Mouse (Mus musculus) forebrain, postnatal 0 days (tissue): ENCODE data around the gene Wipf2. TPM values are rescaled to one million over a fixed set of nuclear protein-coding genes. Genes with fewer than 3 reads are reported as not detected.

Experiments used
- ATAC-seq: fragments of 200-750 bp; cut with Nextera tagmentation; 2 replicates; pipeline ENCODE4 v1.8.0; 2017; ENCODE audit warnings: mild to moderate bottlenecking, moderate library complexity
- DNase-seq: peaks from one replicate; pipeline ENCODE4 v3.0.0-alpha.2; 2015
- H3K27ac ChIP-seq: fragments of 300-500 bp; sonication (generic); 2 replicates; pipeline ENCODE4 v1.5.1; 2014; ENCODE audit warnings: low read depth, mild to moderate bottlenecking, antibody characterized with exemption, low read length, moderate library complexity, mixed read lengths
- H3K27me3 ChIP-seq: fragments of 300-500 bp; sonication (generic); 2 replicates; pipeline ENCODE4 v1.6.1; 2014; ENCODE audit warnings: mild to moderate bottlenecking, low read length, mixed read lengths; ENCODE audit not compliant: insufficient read depth
- H3K36me3 ChIP-seq: fragments of 300-500 bp; sonication (generic); 2 replicates; pipeline ENCODE4 v1.6.1; 2014; ENCODE audit warnings: mild to moderate bottlenecking, moderate library complexity; ENCODE audit not compliant: insufficient read depth
- H3K4me1 ChIP-seq: fragments of 300-500 bp; sonication (generic); 2 replicates; pipeline ENCODE4 v1.6.1; 2014; ENCODE audit warnings: antibody characterized with exemption; ENCODE audit not compliant: insufficient read depth
- H3K4me2 ChIP-seq: fragments of 300-500 bp; sonication (generic); 2 replicates; pipeline ENCODE4 v1.6.1; 2014; ENCODE audit warnings: low read depth, mild to moderate bottlenecking, moderate library complexity
- H3K4me3 ChIP-seq: fragments of 300-500 bp; sonication (generic); 2 replicates; pipeline ENCODE4 v1.5.1; 2014; ENCODE audit warnings: low read depth, low read length, mixed read lengths
- H3K9ac ChIP-seq: fragments of 300-500 bp; sonication (generic); 2 replicates; pipeline ENCODE4 v1.6.1; 2014; ENCODE audit warnings: mild to moderate bottlenecking
- H3K9me3 ChIP-seq: fragments of 300-500 bp; sonication (generic); 2 replicates; pipeline ENCODE4 v1.6.1; 2016; ENCODE audit warnings: low read length
- CTCF ChIP-seq: sonication (generic); IDR thresholded peaks from 2 replicates; pipeline ENCODE4 v1.5.1; 2016; ENCODE audit warnings: antibody characterized with exemption, control low read depth, low read depth
- WGBS: fragments of 180-500 bp; shearing (Covaris S2); extraction: QIAGEN DNeasy Blood & Tissue Kit; methylation state at CpG from one replicate; pipeline ENCODE4 v1.1.7; 2014; 5-methylcytosine and 5-hydroxymethylcytosine counted together
- polyA plus RNA-seq: library from polyadenylated mRNA; unstranded; fragments of >200 nt; fragmentation: Nextera tagmentation; extraction: Ambion mirVana; gene quantifications from 2 replicates; pipeline ENCODE4 v1.2.1, GENCODE M21; 2015
- total RNA-seq: library from RNA; depleted of rRNA; stranded (reverse); fragments of >200 nt; gene quantifications from 2 replicates; pipeline ENCODE4 v1.2.3, GENCODE M21; 2014

Gene Wipf2
- total and polyA plus RNA-seq, 2 experiments from 2014 or later: 3.0 to 8.2 TPM

DNA sequence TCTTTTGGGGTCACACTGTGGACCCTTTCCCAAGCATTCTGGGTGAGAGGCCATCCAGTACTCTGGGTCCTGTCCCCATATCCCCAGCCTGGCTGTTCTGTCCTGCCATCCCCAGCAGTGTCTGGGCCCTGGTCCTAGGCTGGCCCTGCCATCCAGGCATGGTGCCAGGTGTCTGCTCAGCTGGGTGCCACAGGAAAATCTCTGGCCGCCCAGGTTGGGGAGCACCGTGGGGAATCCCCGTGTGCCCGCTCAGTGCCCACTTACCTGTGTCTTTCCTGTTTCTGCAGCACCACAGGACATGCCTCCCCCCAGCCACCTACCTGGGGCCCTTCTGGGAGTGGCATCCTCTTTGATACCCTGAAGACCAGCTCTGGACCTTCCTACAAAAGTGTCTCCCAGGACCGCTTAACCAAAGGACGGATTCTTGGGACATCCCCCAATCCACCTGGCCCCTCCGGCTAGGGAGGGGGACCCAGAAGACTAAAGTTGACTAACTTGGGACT, 86.6 kb downstream of the Wipf2 start:
- no peak for ATAC-seq
- Histone ChIP-seq H3K27me3 (no peaks in the 10 kb centered on the region), H3K4me3 (no peak overlapping the region), H3K27ac (no peak overlapping the region), H3K4me1 (peaks cover 13% of the 10 kb centered on the region; the same call in 1 of the 2 replicates), H3K9ac (no peak overlapping the region), H3K4me2 (no peak overlapping the region), H3K9me3 (no peaks in the 10 kb centered on the region), H3K36me3 (0 out of 2 replicates have a peak, but pooled peaks cover 3% of the 10 kb centered on the region)
- no peak for DNase-seq
- TF ChIP-seq CTCF: no peak
- WGBS: 76% methylated on average over 7 of the region's 7 CpGs

DNA sequence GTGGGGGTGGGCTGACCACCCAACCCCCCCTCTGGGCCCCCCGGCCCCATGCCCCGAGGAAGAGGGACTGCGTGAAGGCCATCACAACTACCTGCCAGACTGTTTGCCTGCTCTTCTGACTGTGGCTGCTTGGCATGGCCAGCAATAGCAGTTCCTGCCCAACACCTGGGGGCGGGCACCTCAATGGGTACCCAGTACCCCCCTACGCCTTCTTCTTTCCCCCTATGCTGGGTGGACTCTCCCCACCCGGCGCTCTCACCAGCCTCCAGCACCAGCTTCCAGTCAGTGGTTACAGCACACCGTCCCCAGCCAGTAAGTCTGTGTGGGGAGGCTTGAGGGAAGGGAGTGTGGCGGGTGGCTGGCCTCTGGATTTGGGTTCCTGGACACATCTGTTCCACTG, 87.0 kb downstream of the Wipf2 start:
- 87% methylated on average over 9 of the region's 9 CpGs for WGBS
- H3K9me3 ChIP-seq: no peaks in the 10 kb centered on the region
- peaks cover 16% of the 10 kb centered on the region; the same call in 1 of the 2 replicates for H3K4me1 ChIP-seq
- H3K4me2 ChIP-seq: no peak overlapping the region
- H3K36me3 ChIP-seq: 0 out of 2 replicates have a peak, but pooled peaks cover 3% of the 10 kb centered on the region
- no peaks in the 10 kb centered on the region for H3K27me3 ChIP-seq
- no peak overlapping the region for H3K27ac ChIP-seq
- no peak overlapping the region for H3K4me3 ChIP-seq
- H3K9ac ChIP-seq: no peak overlapping the region
- no peak for TF ChIP-seq CTCF
- DNase-seq (no peak), ATAC-seq (no peak)

- ATAC-seq (peak; percentile 80), DNase-seq (peak; percentile 78)
- H3K27ac ChIP-seq: peak overlapping the region; percentile 66
- no peaks in the 10 kb centered on the region for H3K9me3 ChIP-seq
- 29% methylated on average over 16 of the region's 16 CpGs for WGBS
- no peaks in the 10 kb centered on the region for H3K27me3 ChIP-seq
- H3K4me1 ChIP-seq: peaks cover 16% of the 10 kb centered on the region; the same call in 1 of the 2 replicates
- H3K4me3 ChIP-seq: no peak overlapping the region
- H3K36me3 ChIP-seq: 0 out of 2 replicates have a peak, but pooled peaks cover 3% of the 10 kb centered on the region
- TF ChIP-seq CTCF: no peak
- H3K9ac ChIP-seq: no peak overlapping the region
- no peak overlapping the region for H3K4me2 ChIP-seq
Measured at GRCm38 (mm10) chr11:98951026-98951906, 87.8 kb downstream of the Wipf2 start.

DNA sequence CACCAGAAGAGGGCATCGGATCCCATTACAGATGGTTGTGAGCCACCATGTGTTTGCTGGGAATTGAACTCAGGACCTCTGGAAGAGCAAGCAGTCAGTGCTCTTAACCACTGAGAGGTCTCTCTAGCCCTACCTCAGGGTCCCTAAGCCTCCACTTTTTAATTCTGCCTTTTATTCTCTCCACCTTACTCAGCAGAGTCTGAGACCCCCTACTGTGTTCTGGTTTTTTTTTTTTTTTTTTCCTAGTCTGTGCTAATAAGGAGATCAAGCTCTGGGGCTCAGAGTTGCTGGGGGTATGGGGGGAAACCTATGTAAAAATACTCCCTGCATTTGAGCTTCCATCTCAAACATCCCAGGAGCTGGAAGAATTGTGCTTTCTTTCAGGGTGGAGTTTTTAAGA, 88.7 kb downstream of the Wipf2 start:
- Histone ChIP-seq H3K4me2 (no peak overlapping the region), H3K36me3 (0 out of 2 replicates have a peak, but pooled peaks cover 3% of the 10 kb centered on the region), H3K4me3 (no peak overlapping the region), H3K9ac (no peak overlapping the region), H3K27ac (no peak overlapping the region), H3K9me3 (no peaks in the 10 kb centered on the region), H3K4me1 (peaks cover 16% of the 10 kb centered on the region; the same call in 1 of the 2 replicates), H3K27me3 (no peaks in the 10 kb centered on the region)
- DNase-seq: no peak
- no peak for ATAC-seq
- no peak for TF ChIP-seq CTCF
- WGBS: 100% methylated on average over 1 of the region's 1 CpGs

DNA sequence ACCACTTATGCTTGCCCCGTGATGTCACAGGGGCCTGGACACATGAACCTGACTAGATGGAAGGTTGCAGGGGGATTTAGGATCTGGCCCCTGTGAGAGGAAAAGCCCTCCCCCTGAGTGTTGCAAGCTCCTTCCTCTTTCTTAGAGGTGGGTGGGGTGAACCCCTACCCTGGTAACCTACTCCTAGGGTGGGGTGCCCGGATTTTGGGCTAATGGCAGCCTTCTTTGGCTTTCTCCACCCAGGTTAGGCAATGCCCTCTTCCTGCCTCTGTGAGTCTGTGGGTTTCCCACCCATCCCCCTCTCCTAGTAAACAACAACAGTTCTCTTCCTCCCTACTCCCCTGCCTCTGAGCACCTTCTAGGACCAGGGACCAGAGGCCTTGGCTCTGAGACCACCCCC, 89.3 kb downstream of the Wipf2 start:
- WGBS: 63% methylated on average over 2 of the region's 2 CpGs

GRCm38 (mm10) chr11:98953361-98953760, 89.9 kb downstream of the Wipf2 start:
- Histone ChIP-seq H3K4me2 (no peak overlapping the region), H3K27ac (no peak overlapping the region), H3K9ac (no peak overlapping the region), H3K27me3 (no peaks in the 10 kb centered on the region), H3K36me3 (0 out of 2 replicates have a peak, but pooled peaks cover 3% of the 10 kb centered on the region), H3K4me1 (peaks cover 16% of the 10 kb centered on the region; the same call in 1 of the 2 replicates), H3K4me3 (no peak overlapping the region), H3K9me3 (no peaks in the 10 kb centered on the region)
- DNase-seq (no peak), ATAC-seq (no peak)
- 35% methylated on average over 2 of the region's 2 CpGs for WGBS
- TF ChIP-seq CTCF: no peak

More for the DNA sequence above, 89.3 kb downstream of the Wipf2 start:
- H3K4me1 ChIP-seq: peaks cover 16% of the 10 kb centered on the region; the same call in 1 of the 2 replicates
- no peak overlapping the region for H3K27ac ChIP-seq
- DNase-seq: no peak
- no peak for TF ChIP-seq CTCF
- no peaks in the 10 kb centered on the region for H3K9me3 ChIP-seq
- ATAC-seq: no peak
- H3K36me3 ChIP-seq: 0 out of 2 replicates have a peak, but pooled peaks cover 3% of the 10 kb centered on the region
- no peak overlapping the region for H3K4me3 ChIP-seq
- no peaks in the 10 kb centered on the region for H3K27me3 ChIP-seq
- H3K4me2 ChIP-seq: no peak overlapping the region
- no peak overlapping the region for H3K9ac ChIP-seq

DNA sequence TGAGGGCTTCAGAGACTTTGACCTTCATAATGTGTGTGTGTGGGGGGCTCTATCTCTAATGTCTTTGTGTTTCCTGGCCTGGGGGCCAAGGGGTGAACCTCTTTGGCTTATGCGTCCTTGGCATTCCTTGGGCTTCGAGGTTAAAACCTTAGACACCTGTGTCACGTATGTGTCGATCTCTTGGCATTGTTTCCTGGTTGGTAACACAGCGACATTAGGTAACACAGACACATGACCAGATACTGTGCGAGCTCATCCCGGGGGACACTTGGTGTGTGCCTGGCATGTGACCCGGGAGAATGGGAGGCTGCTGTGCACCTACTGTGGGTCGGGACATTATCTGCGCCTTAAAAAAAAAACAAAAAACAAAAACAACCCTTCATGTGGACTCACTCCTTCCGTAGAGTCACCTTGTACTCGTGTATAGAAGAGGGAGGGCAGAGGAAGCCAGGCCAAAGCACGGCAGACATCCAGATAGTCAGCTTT, 90.4 kb downstream of the Wipf2 start:
- no peak for DNase-seq
- WGBS: 40% methylated on average over 13 of the region's 13 CpGs
- ATAC-seq: no peak
- peaks cover 16% of the 10 kb centered on the region; the same call in 1 of the 2 replicates for H3K4me1 ChIP-seq
- H3K36me3 ChIP-seq: 0 out of 2 replicates have a peak, but pooled peaks cover 3% of the 10 kb centered on the region
- peak overlapping the region; percentile 28; the same call in 1 of the 2 replicates for H3K4me2 ChIP-seq
- H3K27me3 ChIP-seq: no peaks in the 10 kb centered on the region
- H3K9ac ChIP-seq: no peak overlapping the region
- TF ChIP-seq CTCF: no peak
- no peak overlapping the region for H3K4me3 ChIP-seq
- H3K27ac ChIP-seq: no peak overlapping the region
- no peaks in the 10 kb centered on the region for H3K9me3 ChIP-seq
